Mouse (Mus musculus) liver, postnatal 0 days (tissue): Measurements from ENCODE around the gene Efcab12. TPM values are rescaled to one million over a fixed set of nuclear protein-coding genes. Genes with fewer than 3 reads are reported as not detected.
A peak's percentile ranks its signal among the peaks of the same experiment; 100 is the strongest.

Experiments used
- ATAC-seq: fragments of 200-750 bp; cut with Nextera tagmentation; 2 replicates; pipeline ENCODE4 v1.8.0; 2017; ENCODE audit warnings: mild to moderate bottlenecking, moderate library complexity
- DNase-seq: peaks from one replicate; pipeline ENCODE4 v3.0.0-alpha.2; 2016
- H3K27ac ChIP-seq: fragments of 300-500 bp; sonication (generic); 2 replicates; pipeline ENCODE4 v1.5.1; 2014; ENCODE audit warnings: antibody characterized with exemption, moderate library complexity, mild to moderate bottlenecking, low read depth
- H3K27me3 ChIP-seq: fragments of 300-500 bp; sonication (generic); 2 replicates; pipeline ENCODE4 v1.6.1; 2014; ENCODE audit warnings: low read length, control low read depth, mixed read lengths; ENCODE audit not compliant: insufficient read depth
- H3K36me3 ChIP-seq: fragments of 300-500 bp; sonication (generic); replicated peaks from 2 replicates; pipeline ENCODE4 v1.6.1; 2014; ENCODE audit warnings: mild to moderate bottlenecking, control low read depth, low read length, moderate library complexity, mixed read lengths; ENCODE audit not compliant: insufficient read depth
- H3K4me1 ChIP-seq: fragments of 300-500 bp; sonication (generic); 2 replicates; pipeline ENCODE4 v1.6.1; 2014; ENCODE audit warnings: antibody characterized with exemption, mild to moderate bottlenecking, control low read depth; ENCODE audit not compliant: insufficient read depth
- H3K4me2 ChIP-seq: fragments of 300-500 bp; sonication (generic); 2 replicates; pipeline ENCODE4 v1.6.1; 2014; ENCODE audit warnings: low read depth, mild to moderate bottlenecking, low read length, moderate library complexity, mixed read lengths
- H3K4me3 ChIP-seq: fragments of 300-500 bp; sonication (generic); 2 replicates; pipeline ENCODE4 v1.5.1; 2014; ENCODE audit warnings: low read depth, low read length
- H3K9ac ChIP-seq: fragments of 300-500 bp; sonication (generic); replicated peaks from 2 replicates; pipeline ENCODE4 v1.6.1; 2014; ENCODE audit warnings: mild to moderate bottlenecking, moderate library complexity
- H3K9me3 ChIP-seq: fragments of 300-500 bp; sonication (generic); 2 replicates; pipeline ENCODE4 v1.6.1; 2016; ENCODE audit warnings: mild to moderate bottlenecking, control low read depth, low read length, mixed read lengths
- CTCF ChIP-seq: sonication (generic); IDR thresholded peaks from 2 replicates; pipeline ENCODE4 v1.5.1; 2016; ENCODE audit warnings: antibody characterized with exemption, low read depth
- EP300 ChIP-seq: IDR thresholded peaks from 2 replicates; pipeline ENCODE4 v1.6.1; 2016; ENCODE audit warnings: antibody characterized with exemption, low read depth, mild to moderate bottlenecking
- WGBS: fragments of 180-500 bp; shearing (Covaris S2); extraction: QIAGEN DNeasy Blood & Tissue Kit; methylation state at CpG from one replicate; pipeline ENCODE4 v1.1.7; 2014; ENCODE audit not compliant: insufficient replicate concordance; 5-methylcytosine and 5-hydroxymethylcytosine counted together
- polyA plus RNA-seq: library from polyadenylated mRNA; unstranded; fragments of >200 nt; fragmentation: Nextera tagmentation; extraction: Ambion mirVana; gene quantifications from 2 replicates; pipeline ENCODE4 v1.2.1, GENCODE M21; 2015

Efcab12 gene
- polyA plus RNA-seq, 1 experiment from 2014 or later = not detected

GRCm38 (mm10) chr6:115814104-115814503 is 24.1 kb downstream of the Efcab12 start:
- H3K36me3 ChIP-seq = no peaks in the 10 kb centered on the region
- no peaks in the 10 kb centered on the region for H3K9me3 ChIP-seq
- H3K4me3 ChIP-seq = no peak overlapping the region
- peak; percentile 84 for ATAC-seq
- H3K27ac ChIP-seq = no peak overlapping the region
- 13% methylated on average over 4 of the region's 4 CpGs for WGBS
- peak; percentile 51; the same call in 1 of the 2 replicates for TF ChIP-seq EP300
- TF ChIP-seq CTCF = peak; percentile 86
- no peaks in the 10 kb centered on the region for H3K27me3 ChIP-seq
- H3K4me2 ChIP-seq = 0 out of 2 replicates have a peak overlapping the region, but pooled peaks have one; percentile 7
- peaks cover 8% of the 10 kb centered on the region for H3K4me1 ChIP-seq
- peak; percentile 80 for DNase-seq
- H3K9ac ChIP-seq = no peak overlapping the region

- TF ChIP-seq EP300 (no peak), CTCF (no peak)
- ATAC-seq = no peak
Measured at GRCm38 (mm10) chr6:115811606-115812005, 26.6 kb downstream of the Efcab12 start.

GRCm38 (mm10) chr6:115808488-115809231 is 29.6 kb downstream of the Efcab12 start, which contains the start of gene Rpl32:
TSS of gene Rpl32 (minus strand) at chr6:115808747.
- under 1% methylated on average over 47 of the region's 47 CpGs for WGBS

More at GRCm38 (mm10) chr6:115811606-115812005, 26.6 kb downstream of the Efcab12 start:
- Histone ChIP-seq H3K36me3 (peaks cover 6% of the 10 kb centered on the region), H3K9me3 (no peaks in the 10 kb centered on the region), H3K27me3 (no peaks in the 10 kb centered on the region), H3K4me2 (no peak overlapping the region), H3K4me1 (peaks cover 16% of the 10 kb centered on the region), H3K4me3 (no peak overlapping the region), H3K27ac (no peak overlapping the region), H3K9ac (no peak overlapping the region)
- DNase-seq = no peak
- WGBS = 71% methylated on average over 8 of the region's 8 CpGs

GRCm38 (mm10) chr6:115808196-115808487 is 30.1 kb downstream of the Efcab12 start:
- Histone ChIP-seq H3K9ac (peak overlapping the region; percentile 98), H3K4me1 (peaks cover 18% of the 10 kb centered on the region), H3K36me3 (peaks cover 28% of the 10 kb centered on the region), H3K27me3 (no peaks in the 10 kb centered on the region), H3K27ac (peak overlapping the region; percentile 91), H3K4me2 (peak overlapping the region; percentile 73), H3K9me3 (no peaks in the 10 kb centered on the region), H3K4me3 (peak overlapping the region; percentile 91)
- TF ChIP-seq EP300 (no peak), CTCF (no peak)
- under 1% methylated on average over 22 of the region's 22 CpGs for WGBS
- ATAC-seq (peak; percentile 24; the same call in 1 of the 2 replicates), DNase-seq (no peak)

More at GRCm38 (mm10) chr6:115808488-115809231, 29.6 kb downstream of the Efcab12 start, which contains the start of gene Rpl32:
- DNase-seq (peak; percentile 88), ATAC-seq (peak; percentile 86)
- no peaks in the 10 kb centered on the region for H3K9me3 ChIP-seq
- H3K9ac ChIP-seq = peak within 1 kb of the TSS; percentile 98
- H3K4me2 ChIP-seq = peak within 1 kb of the TSS; percentile 73
- H3K36me3 ChIP-seq = peaks cover 28% of the 10 kb centered on the region
- no peaks in the 10 kb centered on the region for H3K27me3 ChIP-seq
- peaks cover 18% of the 10 kb centered on the region for H3K4me1 ChIP-seq
- peak within 1 kb of the TSS; percentile 91 for H3K4me3 ChIP-seq
- H3K27ac ChIP-seq = peak within 1 kb of the TSS; percentile 91
- TF ChIP-seq CTCF (peak; percentile 66), EP300 (peak; percentile 98)

GRCm38 (mm10) chr6:115807464-115808195 is 30.6 kb downstream of the Efcab12 start:
- Histone ChIP-seq H3K4me3 (peak overlapping the region; percentile 91), H3K9me3 (no peaks in the 10 kb centered on the region), H3K27me3 (no peaks in the 10 kb centered on the region), H3K9ac (peak overlapping the region; percentile 98), H3K4me2 (peak overlapping the region; percentile 73), H3K27ac (peak overlapping the region; percentile 91), H3K4me1 (peaks cover 18% of the 10 kb centered on the region), H3K36me3 (peaks cover 28% of the 10 kb centered on the region)
- TF ChIP-seq CTCF = no peak
- TF ChIP-seq EP300 = no peak
- ATAC-seq = no peak
- 2% methylated on average over 15 of the region's 15 CpGs for WGBS
- no peak for DNase-seq
